In the genomic region with DNA sequence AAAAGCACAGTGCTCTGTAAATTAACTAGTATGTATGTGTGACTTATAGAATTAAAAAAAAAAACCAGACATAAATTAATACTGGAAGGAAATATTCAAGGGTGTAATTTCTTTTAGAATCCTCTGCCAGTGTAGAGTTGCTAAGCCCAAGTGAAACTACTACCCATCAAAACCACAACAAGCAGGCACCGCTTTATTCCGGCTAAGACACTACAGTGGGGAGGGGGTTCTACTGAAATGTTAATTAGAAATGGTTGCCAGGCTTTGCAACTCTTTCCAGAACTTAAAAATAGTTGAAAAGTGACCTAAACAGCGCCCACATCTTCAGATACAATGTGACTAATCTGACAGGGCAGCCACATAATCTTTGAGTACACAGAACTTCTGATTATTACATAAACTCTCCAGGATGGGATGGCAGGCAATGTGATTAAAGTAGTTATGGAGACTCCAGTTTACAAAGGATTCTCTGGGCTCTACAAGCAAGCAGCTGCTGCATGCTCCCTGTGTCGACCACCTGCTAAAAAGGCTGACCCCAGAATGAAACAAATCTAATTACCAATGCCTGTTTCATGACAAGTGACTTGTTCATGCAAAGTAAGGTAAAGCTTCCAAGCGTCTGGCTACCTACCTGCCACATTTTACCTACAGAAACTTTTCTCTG, we compare ENCODE assay signal across 9 mouse cellular contexts. TPM values are rescaled to one million over a fixed set of nuclear protein-coding genes. Genes with fewer than 3 reads are reported as not detected.
A peak's percentile ranks its signal among the peaks of the same experiment; 100 is the strongest.
DNase-seq lines count a peak whose midpoint lies in the region; ATAC-seq and TF ChIP-seq lines count a peak whose summit lies in the region.
"Had no signal": no experiment of that assay in that cellular context is flagged by ENCODE, and none has a peak within 500 bp of the region (broad histone marks: within the 10 kb centered on the region; RNA-seq: fewer than 3 reads in every experiment).

No protein-coding gene starts in this region.

- H3K4me3 ChIP-seq in heart, adult 2 months = peak overlapping the region; percentile 88
- peak overlapping the region; percentile 81 for H3K4me3 ChIP-seq in brown adipose tissue, adult 24 weeks (ENCODE audit: insufficient read depth, low read depth, low read length)
- peak overlapping the region; percentile 96 for H3K4me3 ChIP-seq in hindbrain, embryonic 11.5 days (ENCODE audit: low read depth, low read length)
- peak overlapping the region; percentile 92 for H3K4me3 ChIP-seq in midbrain, embryonic 13.5 days (replicated peaks)

- peaks cover 2% of the 10 kb centered on the region; the same call in 1 of the 2 replicates for H3K79me2 ChIP-seq in heart, adult 2 months (replicated peaks; ENCODE audit: control insufficient read depth, insufficient read depth, low read length)

- H3K4me1 ChIP-seq in heart, adult 2 months (ENCODE audit: control insufficient read depth, insufficient read depth, low read length) = peaks cover 3% of the 10 kb centered on the region; the same call in 1 of the 2 replicates
- 0 out of 2 replicates have a peak, but pooled peaks cover 2% of the 10 kb centered on the region for H3K4me1 ChIP-seq in brown adipose tissue, adult 24 weeks (ENCODE audit: control insufficient read depth, insufficient read depth, insufficient read length, low read length)
- peaks cover 2% of the 10 kb centered on the region; the same call in 1 of the 2 replicates for H3K4me1 ChIP-seq in hindbrain, embryonic 11.5 days (replicated peaks; ENCODE audit: control insufficient read depth, insufficient read depth, low read length)
- peaks cover 64% of the 10 kb centered on the region for H3K4me1 ChIP-seq in midbrain, embryonic 13.5 days (replicated peaks)

- DNase-seq in heart, adult 2 months = no peak
- DNase-seq in heart, postnatal 14 days = no peak
- peak; percentile 40 for DNase-seq in hindbrain, embryonic 11.5 days (ENCODE audit: low spot score)
- no peak for DNase-seq in adrenal gland, adult 18-20 months (ENCODE audit: low spot score in 2 of 2)
- DNase-seq in frontal cortex, postnatal 36 days (ENCODE audit: low spot score in 2 of 2) = no peak
- DNase-seq in left cerebral cortex, postnatal 25 days (ENCODE audit: low spot score in 2 of 2) = no peak
- DNase-seq: kidney, postnatal 4 days had no signal

- ATAC-seq in hindbrain, embryonic 11.5 days (ENCODE audit: low FRiP score) = no peak
- ATAC-seq in midbrain, embryonic 13.5 days = no peak

- H3K27ac ChIP-seq in heart, adult 2 months = peak overlapping the region; percentile 45
- H3K27ac ChIP-seq in brown adipose tissue, adult 24 weeks (replicated peaks; ENCODE audit: low read depth, low read length) = no peak overlapping the region
- H3K27ac ChIP-seq in hindbrain, embryonic 11.5 days (ENCODE audit: low read depth, low read length) = peak overlapping the region; percentile 63
- H3K27ac ChIP-seq in midbrain, embryonic 13.5 days = peak overlapping the region; percentile 68

- TF ChIP-seq EP300 in heart, adult 2 months (IDR thresholded peaks at IDR 0.05; ENCODE audit: insufficient read depth, low read depth, low read length) = no peak

- no peaks in the 10 kb centered on the region for H3K27me3 ChIP-seq in heart, adult 2 months (ENCODE audit: control insufficient read depth, insufficient read depth, low read length)
- H3K27me3 ChIP-seq in hindbrain, embryonic 11.5 days (ENCODE audit: control insufficient read depth, insufficient read depth, low read length) = no peaks in the 10 kb centered on the region
- peaks cover 19% of the 10 kb centered on the region for H3K27me3 ChIP-seq in midbrain, embryonic 13.5 days

- peak overlapping the region; percentile 50 for H3K9ac ChIP-seq in heart, adult 2 months (ENCODE audit: low read depth, low read length)
- peak overlapping the region; percentile 97 for H3K9ac ChIP-seq in hindbrain, embryonic 11.5 days (ENCODE audit: low read depth, low read length)
- peak overlapping the region; percentile 95 for H3K9ac ChIP-seq in midbrain, embryonic 13.5 days (replicated peaks)

- no peak for TF ChIP-seq CTCF in heart, adult 2 months (IDR thresholded peaks at IDR 0.05)

- intact Hi-C loops in heart, adult 2 months (cut with DNase I) = loop anchor here (5.0 kb wide), 4 partner anchors 56 to 431 kb away; no protein-coding TSS in a partner anchor
- intact Hi-C loops in heart, postnatal 14 days (cut with DNase I) = loop anchor here (5.0 to 10.0 kb wide), 2 partner anchors 203 to 861 kb away; no protein-coding TSS in a partner anchor
- intact Hi-C loops in left cerebral cortex, postnatal 25 days (cut with DNase I) = loop anchor here (2.0 to 10.0 kb wide), 6 partner anchors 433 to 1641 kb away; no protein-coding TSS in a partner anchor

- no peaks in the 10 kb centered on the region for H3K9me3 ChIP-seq in hindbrain, embryonic 11.5 days (ENCODE audit: control insufficient read depth, low read length)
- H3K9me3 ChIP-seq in midbrain, embryonic 13.5 days = no peaks in the 10 kb centered on the region

- TF ChIP-seq POLR2A in heart, adult 2 months (IDR thresholded peaks at IDR 0.05; ENCODE audit: insufficient read depth, low read depth, low read length) = no peak

- peaks cover 6% of the 10 kb centered on the region for H3K36me3 ChIP-seq in heart, adult 2 months (ENCODE audit: control insufficient read depth, insufficient read depth, low read length)
- H3K36me3 ChIP-seq in hindbrain, embryonic 11.5 days (ENCODE audit: control insufficient read depth, insufficient read depth, low read length) = no peaks in the 10 kb centered on the region
- no peaks in the 10 kb centered on the region for H3K36me3 ChIP-seq in midbrain, embryonic 13.5 days

- H3K4me2 ChIP-seq in hindbrain, embryonic 11.5 days (replicated peaks; ENCODE audit: low read depth, low read length) = peak overlapping the region; percentile 85
- peak overlapping the region; percentile 79 for H3K4me2 ChIP-seq in midbrain, embryonic 13.5 days (replicated peaks)

- 54% methylated on average over 5 of the region's 5 CpGs for WGBS in heart, adult 2 months
- WGBS in hindbrain, embryonic 11.5 days = 6% methylated on average over 5 of the region's 5 CpGs
- 4% methylated on average over 5 of the region's 5 CpGs for WGBS in midbrain, embryonic 13.5 days

RNA-seq across cellular contexts. Expression of gene Efnb2, which starts 3.2 kb away (rescaled TPM):
- total RNA-seq in heart, adult 2 months (2021) = 10 to 100 TPM; 16.8 to 24.1 TPM
- 22.2 and 27.8 TPM in 2 replicates for polyA plus RNA-seq in heart, adult 2 months (2012; rRNA removed)
- total RNA-seq in heart, postnatal 14 days (2021) = 10 to 100 TPM; 33.5 to 39.9 TPM
- polyA plus RNA-seq in brown adipose tissue, adult 24 weeks (2012; ENCODE audit: insufficient read depth, insufficient read length, missing spikeins) = 3.3 and 6.5 TPM in 2 replicates
- polyA plus RNA-seq in hindbrain, embryonic 11.5 days (2014; fragmentation: Nextera tagmentation; extraction: Ambion mirVana) = 36.3 and 43.6 TPM in 2 replicates
- polyA plus RNA-seq in midbrain, embryonic 13.5 days (2015; fragmentation: Nextera tagmentation; extraction: Ambion mirVana) = 12.7 and 16.2 TPM in 2 replicates
- total RNA-seq in adrenal gland, adult 18-20 months (2021) = 10 to 100 TPM; 14.0 to 24.0 TPM
- total RNA-seq in left cerebral cortex, postnatal 25 days (2021) = 10 to 100 TPM; 67.2 to 69.6 TPM

RNA-seq across cellular contexts. Expression of gene Arglu1, which starts 32.5 kb away (rescaled TPM):
- 10 to 100 TPM; 26.3 to 28.8 TPM for total RNA-seq in heart, adult 2 months (2021)
- 24.0 and 40.7 TPM in 2 replicates for polyA plus RNA-seq in heart, adult 2 months (2012; rRNA removed)
- 10 to 100 TPM; 35.6 to 39.7 TPM for total RNA-seq in heart, postnatal 14 days (2021)
- 30.1 and 39.8 TPM in 2 replicates for polyA plus RNA-seq in brown adipose tissue, adult 24 weeks (2012; ENCODE audit: insufficient read depth, insufficient read length, missing spikeins)
- polyA plus RNA-seq in hindbrain, embryonic 11.5 days (2014; fragmentation: Nextera tagmentation; extraction: Ambion mirVana) = 162 and 171 TPM in 2 replicates
- polyA plus RNA-seq in midbrain, embryonic 13.5 days (2015; fragmentation: Nextera tagmentation; extraction: Ambion mirVana) = 191 and 193 TPM in 2 replicates
- 10 to 100 TPM; 51.6 to 70.9 TPM for total RNA-seq in adrenal gland, adult 18-20 months (2021)
- total RNA-seq in left cerebral cortex, postnatal 25 days (2021) = 100 to 1,000 TPM in 1 of 2 experiments, 10 to 100 TPM in 1; 85.3 to 102 TPM
